Mouse (Mus musculus) gastrocnemius, adult 8-10 months (tissue): ENCODE data around the gene Emc8. TPM values are rescaled to one million over a fixed set of nuclear protein-coding genes. Genes with fewer than 3 reads are reported as not detected.
A peak's percentile ranks its signal among the peaks of the same experiment; 100 is the strongest.

ENCODE experiments used
- DNase-seq, 2 experiments: peaks; one replicate each; pipeline ENCODE4 v3.0.0; 2022; ENCODE audit warnings: low spot score in 2 of 2
- total RNA-seq, 4 experiments: library from RNA; stranded (reverse); gene quantifications; 2 replicates each; pipeline ENCODE4 v1.2.4; 2022

Emc8 gene
- total RNA-seq, 4 experiments from 2014 or later: 18.7 to 29.5 (median 25.8) TPM

DNA sequence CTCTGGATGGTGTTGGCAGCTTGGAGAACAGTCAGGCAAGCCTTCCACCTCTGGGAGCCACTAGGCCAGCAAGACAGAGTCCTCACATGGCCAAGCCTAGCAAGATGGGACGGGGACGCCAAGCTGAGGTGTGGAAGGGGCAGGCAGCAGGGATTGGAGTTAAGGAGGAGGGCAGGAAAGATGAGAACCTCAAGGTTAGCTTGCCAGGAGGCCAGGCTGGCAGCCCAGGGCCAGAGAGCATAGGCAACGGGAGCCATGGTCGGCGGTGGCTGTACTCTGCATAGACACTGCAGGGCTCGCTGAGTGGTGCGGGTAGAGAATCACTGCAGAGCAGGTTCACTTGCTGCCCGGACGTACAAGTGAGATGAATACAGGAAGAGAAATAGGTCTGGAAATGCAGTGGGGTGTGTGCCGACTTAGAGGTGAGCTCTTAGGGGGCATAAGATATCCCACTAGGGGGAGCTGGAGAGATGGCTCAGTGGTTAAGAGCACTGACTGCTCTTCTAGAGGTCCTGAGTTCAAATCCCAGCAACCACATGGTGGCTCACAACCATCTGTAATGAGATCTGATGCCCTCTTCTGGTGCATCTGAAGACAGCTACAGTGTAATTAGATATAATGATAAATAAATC lies 26.2 kb downstream of the Emc8 start:
- peak in 1 of 2 experiments; percentile 54 for DNase-seq

DNA sequence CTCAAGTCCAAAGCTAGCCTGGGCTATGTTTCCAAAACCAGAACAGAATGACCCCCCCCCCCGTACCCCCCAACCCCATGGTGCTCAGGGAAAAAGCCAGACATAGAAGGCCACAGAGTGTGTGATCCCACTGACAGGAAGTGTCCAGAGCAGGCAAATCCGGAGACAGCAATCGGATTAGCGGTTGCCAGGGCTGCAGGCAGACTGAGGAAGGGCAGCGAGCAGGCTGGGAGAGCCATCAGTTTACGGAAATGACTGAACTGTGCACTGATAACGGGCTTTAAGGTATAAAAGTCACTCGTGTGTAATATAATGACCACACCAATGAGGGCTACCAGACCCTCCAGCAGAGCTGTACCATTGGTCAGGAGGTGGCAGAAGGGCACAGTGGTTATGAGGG lies 27.1 kb downstream of the Emc8 start:
- no peak for DNase-seq

DNA sequence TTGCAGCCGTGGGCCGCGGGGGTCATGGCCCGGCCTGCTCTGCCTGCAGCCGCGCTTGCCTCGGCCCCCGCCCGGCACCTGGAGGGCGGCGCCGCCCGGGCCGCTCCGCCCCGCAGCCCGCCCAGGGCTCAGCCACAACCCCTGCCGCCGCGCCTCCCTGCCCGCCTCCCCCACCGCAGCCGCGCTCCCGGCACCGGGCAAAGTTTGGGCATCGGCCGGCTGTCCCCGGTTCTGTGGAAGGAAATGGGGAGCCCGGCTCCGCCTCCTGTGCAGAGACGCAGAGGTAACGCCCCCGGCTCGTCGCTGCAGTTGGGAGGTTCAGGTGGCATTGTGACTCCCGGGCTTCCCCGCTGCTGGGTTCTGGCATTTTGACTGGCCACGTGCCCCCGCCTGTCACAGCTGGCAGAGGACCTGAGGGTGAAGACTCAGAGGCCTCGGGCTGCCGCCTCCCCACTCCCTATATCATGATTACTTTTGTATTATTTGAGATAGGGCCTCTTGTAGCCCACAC lies 34.0 kb downstream of the Emc8 start:
- peak; percentile 39 to 49 for DNase-seq

DNA sequence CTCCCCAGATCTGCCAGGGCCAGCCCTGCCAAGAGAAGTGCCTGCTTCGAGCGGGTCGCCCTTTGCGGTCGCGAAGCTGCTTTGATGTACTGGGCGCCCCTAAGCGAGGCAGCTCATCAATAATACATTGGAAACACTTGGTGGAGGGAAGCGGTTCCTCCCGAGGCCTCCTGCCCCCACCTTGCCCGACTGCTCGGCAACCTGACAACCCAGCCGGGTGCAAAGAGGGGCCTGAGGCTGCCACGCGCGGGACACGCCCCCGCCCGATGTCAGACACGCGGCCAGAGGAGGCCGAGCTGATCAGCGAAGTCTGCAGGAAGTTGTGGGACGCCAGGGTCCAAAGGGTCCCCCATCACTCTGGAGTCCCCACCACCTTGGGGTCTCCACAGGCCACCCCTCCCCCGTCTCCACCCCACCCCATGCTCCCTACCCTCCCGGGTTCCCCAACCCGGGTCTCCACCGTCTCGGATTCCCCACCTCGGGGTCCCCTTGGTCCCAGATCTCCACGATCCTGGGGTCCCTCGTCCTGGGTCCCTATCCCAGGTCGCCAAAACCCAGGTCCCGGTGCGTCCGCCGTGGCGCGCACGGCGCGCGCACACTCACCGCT lies 34.6 kb downstream of the Emc8 start:
- DNase-seq: no peak

- DNase-seq: no peak
These were observed 35.3 kb downstream of the Emc8 start for GRCm38 (mm10) chr8:120632969-120633664.

DNA sequence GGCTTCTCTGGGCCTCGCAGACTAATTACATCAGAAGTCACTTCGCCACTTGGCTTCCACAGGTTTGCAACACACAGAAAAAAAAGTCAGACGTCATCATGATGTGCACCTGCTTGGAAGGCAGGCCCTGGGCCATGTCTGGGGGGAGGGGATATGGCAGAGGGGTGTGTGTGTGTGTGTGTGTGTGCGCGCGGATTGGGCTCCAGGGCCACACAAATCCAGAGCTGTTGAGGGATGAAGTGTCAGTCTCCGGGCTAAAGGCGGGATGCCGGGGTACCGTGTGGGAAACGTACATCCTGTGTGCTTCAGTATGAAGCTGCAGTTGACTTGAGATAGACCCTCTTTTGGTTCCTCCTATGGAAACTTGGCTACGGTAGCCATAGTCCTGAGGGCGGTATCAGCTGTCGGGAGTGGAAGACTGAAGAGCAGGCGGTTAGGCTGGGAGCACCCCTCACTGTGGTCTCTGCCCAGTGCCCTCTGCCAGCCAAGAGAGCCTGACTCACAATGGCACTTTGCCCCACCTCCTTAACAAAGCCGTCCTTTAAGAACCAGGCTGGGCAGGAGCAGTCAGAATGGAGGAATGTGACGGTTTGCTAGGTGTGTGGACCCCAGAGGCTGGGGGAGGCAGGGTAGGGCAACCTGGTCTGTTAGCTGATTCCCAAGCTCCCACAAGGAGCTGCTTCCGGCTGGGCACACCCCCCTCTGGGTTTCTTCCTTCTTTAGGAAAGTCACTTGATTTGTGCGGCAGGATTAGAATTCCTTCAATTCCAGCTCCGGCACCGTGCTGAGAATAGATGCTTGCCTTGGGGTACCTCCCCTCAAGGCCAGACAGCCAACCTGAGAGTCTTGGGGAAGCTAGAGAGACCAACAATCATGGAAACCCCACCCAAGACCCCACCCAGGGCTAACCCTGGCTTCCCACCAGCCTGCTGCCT lies 36.7 kb downstream of the Emc8 start:
- no peak for DNase-seq

DNA sequence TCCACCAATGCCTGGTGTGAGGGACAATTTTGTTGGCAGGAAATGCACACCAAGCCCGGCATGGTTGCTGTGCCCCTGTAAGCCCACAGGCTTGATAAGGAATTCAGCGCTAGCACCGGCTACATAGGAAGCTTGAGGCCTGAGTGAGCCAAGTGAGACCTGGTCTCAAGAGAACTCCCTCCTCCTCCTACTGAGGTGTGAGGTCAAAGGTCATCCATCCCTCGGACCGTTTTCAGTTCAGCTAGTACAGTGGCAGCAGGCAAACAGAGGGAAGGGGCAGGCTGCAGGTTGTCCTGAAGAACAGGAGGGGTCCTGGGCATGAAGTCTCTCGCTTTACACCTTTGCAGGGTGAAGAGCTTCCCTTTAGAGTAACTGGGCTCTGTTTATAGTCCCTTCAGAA lies 37.5 kb downstream of the Emc8 start:
- DNase-seq: no peak

- no peak for DNase-seq
These were observed 38.3 kb downstream of the Emc8 start for GRCm38 (mm10) chr8:120630031-120630430.

DNA sequence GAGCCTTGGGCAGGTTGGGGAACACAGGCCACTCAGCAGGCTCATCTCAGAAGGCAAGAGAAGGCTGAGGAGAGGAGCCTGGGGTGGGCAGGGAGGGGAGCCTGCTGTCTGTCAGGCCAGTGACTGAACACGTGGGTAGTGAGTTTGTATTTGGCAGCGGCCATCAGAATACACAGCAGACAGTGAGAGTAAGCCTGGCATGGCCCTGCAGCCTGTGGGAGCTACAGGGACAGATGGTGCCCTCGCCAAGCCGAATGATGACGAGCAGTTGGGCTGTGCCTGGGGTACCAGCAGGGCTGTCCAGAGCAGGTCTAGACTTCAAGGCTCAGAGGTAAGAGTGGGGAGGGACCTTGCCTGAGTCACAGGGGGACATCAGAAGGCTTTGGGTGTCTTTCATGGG lies 41.1 kb downstream of the Emc8 start:
- no peak for DNase-seq

DNA sequence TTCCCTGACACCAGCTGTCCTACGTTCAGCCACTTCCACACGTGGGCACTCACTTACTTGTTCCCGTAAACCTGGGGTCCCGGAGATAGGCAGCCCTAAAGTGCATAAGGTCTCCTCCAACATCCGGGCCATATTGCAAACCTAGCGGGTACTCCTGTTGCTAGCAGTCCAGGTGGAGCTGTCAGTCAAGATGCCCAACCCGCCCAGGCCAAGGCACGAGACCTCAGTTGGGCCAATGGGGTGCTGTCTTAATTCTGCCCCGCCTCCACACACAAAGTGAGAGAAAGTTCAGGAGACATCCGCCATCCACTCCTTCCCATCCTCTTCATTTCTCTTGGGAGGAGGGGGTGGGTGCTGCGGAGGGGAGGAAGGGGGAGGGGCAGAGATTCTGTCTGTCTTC lies 41.9 kb downstream of the Emc8 start:
- no peak for DNase-seq

- DNase-seq: no peak
These were observed 44.8 kb downstream of the Emc8 start for GRCm38 (mm10) chr8:120623608-120624007.

DNA sequence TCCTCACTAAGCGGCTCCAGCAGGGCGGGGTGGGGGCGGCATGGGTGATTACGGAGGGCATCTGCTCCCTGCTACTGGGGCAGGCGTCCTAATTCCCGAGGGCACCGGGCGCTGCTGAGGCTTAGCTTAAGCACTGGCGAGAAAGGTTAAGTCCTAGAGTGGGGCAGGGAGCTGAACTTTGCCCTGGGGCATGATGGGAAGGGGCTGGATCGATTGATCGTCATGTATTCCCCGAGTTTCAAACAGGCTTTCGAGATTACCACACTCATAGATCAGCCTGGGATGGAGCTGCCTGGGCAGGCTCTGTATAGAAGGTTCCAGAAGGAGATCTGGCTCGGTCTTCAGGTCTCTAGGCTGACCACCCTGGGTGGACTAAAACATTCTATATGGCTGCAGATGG lies 46.2 kb downstream of the Emc8 start:
- no peak for DNase-seq

DNA sequence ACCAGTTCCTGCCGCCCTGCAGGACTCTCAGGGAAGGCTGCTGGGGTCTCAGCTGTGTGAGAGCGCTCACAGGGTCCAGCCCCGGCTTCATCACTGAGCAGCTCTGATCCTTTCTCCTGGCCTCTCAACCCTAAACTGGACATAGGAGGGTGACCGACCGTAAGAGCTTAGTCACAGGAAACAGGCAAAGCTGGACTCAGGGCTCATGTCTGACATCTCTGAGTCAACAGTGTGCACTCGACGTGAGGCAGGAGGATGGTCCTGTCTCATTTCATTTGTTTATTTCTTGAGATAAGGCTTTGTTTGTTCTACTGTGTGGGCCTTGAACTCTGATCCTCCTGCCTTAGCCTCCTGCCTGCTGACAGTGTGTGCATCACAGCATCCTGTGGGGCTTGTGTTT lies 47.9 kb downstream of the Emc8 start:
- DNase-seq: no peak

- DNase-seq: no peak
These were observed 48.9 kb downstream of the Emc8 start for GRCm38 (mm10) chr8:120619235-120620180.

GRCm38 (mm10) chr8:120618110-120618509 lies 50.3 kb downstream of the Emc8 start:
- DNase-seq: peak; percentile 34 to 36

DNA sequence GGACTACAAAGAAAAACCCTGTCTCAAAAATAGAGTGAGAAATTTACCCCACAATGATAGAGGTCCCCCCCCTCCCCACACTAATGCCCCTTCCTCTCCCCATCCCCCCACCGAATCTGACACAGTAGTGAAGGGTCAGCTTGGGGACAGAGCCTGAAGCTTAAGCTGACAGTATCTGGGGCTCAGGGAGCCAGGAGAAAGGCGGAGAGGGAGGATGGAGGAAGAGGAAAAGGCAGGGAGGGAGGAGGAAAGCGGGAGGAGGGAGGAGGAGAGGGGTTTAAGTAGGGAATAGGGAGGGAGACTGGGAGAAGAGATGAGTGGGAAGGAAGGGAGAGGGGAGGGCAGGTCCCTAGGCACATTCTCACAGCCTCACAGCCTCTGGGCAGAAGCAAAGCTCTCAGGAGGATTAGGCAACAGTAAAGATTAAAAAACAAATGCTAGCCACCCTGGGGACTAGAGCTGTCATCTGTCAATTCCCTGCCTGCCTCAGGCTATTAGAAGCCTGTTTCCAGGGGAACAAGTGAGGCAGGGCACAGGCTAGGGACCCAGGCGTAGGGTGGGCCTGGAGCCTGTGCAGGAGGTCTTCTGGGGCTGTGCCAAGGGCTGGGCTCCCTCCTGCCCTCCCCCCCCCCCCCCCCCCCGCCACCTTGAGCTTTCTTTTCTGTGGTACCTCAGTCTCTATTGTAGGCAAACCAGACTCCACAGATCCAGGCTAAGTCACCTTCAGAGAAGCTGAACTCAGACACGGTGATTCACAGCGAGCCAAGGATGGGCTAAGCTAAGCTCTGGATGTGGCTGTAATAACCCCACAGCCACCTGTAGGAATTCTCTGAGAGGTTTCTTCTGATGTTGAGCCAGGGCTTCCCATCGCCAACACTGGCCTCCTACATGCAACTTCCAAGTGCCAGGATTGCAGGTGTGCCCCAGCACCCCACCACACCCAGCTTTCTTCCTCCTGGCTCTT lies 51.4 kb downstream of the Emc8 start:
- no peak for DNase-seq

- no peak for DNase-seq
These were observed 53.9 kb downstream of the Emc8 start for GRCm38 (mm10) chr8:120614491-120614890.

GRCm38 (mm10) chr8:120610824-120611223 lies 57.5 kb downstream of the Emc8 start:
- no peak for DNase-seq

GRCm38 (mm10) chr8:120607885-120608284 lies 60.5 kb downstream of the Emc8 start:
- DNase-seq: peak; percentile 47 to 62
